Mouse (Mus musculus) MEL (cell line): Measurements from ENCODE around the gene Asnsd1. TPM values are rescaled to one million over a fixed set of nuclear protein-coding genes. Genes with fewer than 3 reads are reported as not detected.

Experiments
- DNase-seq: peaks from one replicate; pipeline ENCODE4 v3.0.0; 2011; ENCODE audit warnings: low read depth, low spot score
- H3K27ac ChIP-seq: 2 replicates; pipeline ENCODE4 v1.5.1; 2012; ENCODE audit warnings: low read depth, mild to moderate bottlenecking, control low read depth, low read length, moderate library complexity; ENCODE audit not compliant: control insufficient read depth
- H3K27me3 ChIP-seq, 2 experiments: fragments of 150-350 bp in 1 of 2; sonication (generic) in 1 of 2; 2 replicates each; pipeline ENCODE4 v1.6.1; 2012; ENCODE audit warnings: low read length in 2 of 2, mild to moderate bottlenecking in 2 of 2, improper control_type of control experiment in 1 of 2, moderate library complexity in 1 of 2; ENCODE audit not compliant: insufficient read depth in 2 of 2, control insufficient read depth in 1 of 2
- H3K36me3 ChIP-seq, 2 experiments: 2 replicates each; pipeline ENCODE4 v1.6.1; 2012 to 2014; ENCODE audit warnings: low read length in 2 of 2, improper control_type of control experiment in 1 of 2, inconsistent platforms in 1 of 2, mild to moderate bottlenecking in 1 of 2; ENCODE audit not compliant: insufficient read depth in 2 of 2, control insufficient read depth in 1 of 2
- H3K4me1 ChIP-seq, 2 experiments: fragments of 150-350 bp in 1 of 2; sonication (generic) in 1 of 2; 2 replicates each; pipeline ENCODE4 v1.6.1; 2012; ENCODE audit warnings: low read length in 2 of 2, improper control_type of control experiment in 1 of 2, mild to moderate bottlenecking in 1 of 2; ENCODE audit not compliant: insufficient read depth in 2 of 2, control insufficient read depth in 1 of 2
- H3K4me3 ChIP-seq, 2 experiments: fragments of 150-350 bp in 1 of 2; sonication (generic) in 1 of 2; 2 replicates each; pipeline ENCODE4 v1.5.1; 2012; ENCODE audit warnings: low read depth in 2 of 2, low read length in 2 of 2, mild to moderate bottlenecking in 2 of 2, moderate library complexity in 2 of 2, control low read depth in 1 of 2, improper control_type of control experiment in 1 of 2; ENCODE audit not compliant: control insufficient read depth in 1 of 2, insufficient read depth in 1 of 2
- H3K79me2 ChIP-seq: 2 replicates; pipeline ENCODE4 v1.6.1; 2012; ENCODE audit warnings: mild to moderate bottlenecking, low read length, moderate library complexity; ENCODE audit not compliant: control insufficient read depth, poor library complexity, insufficient read depth
- H3K9ac ChIP-seq: 2 replicates; pipeline ENCODE4 v1.6.1; 2012; ENCODE audit warnings: low read depth, mild to moderate bottlenecking, control low read depth, low read length, moderate library complexity; ENCODE audit not compliant: control insufficient read depth, poor library complexity, severe bottlenecking
- H3K9me3 ChIP-seq: fragments of 150-350 bp; sonication (generic); replicated peaks from 2 replicates; pipeline ENCODE4 v1.6.1; 2012; ENCODE audit warnings: mild to moderate bottlenecking, low read length, improper control_type of control experiment, moderate library complexity; ENCODE audit not compliant: insufficient read depth
- BHLHE40 ChIP-seq: IDR thresholded peaks from 2 replicates; pipeline ENCODE4 v1.6.1; 2012; ENCODE audit warnings: low read depth, mild to moderate bottlenecking, inconsistent platforms, low read length, improper control_type of control experiment, borderline replicate concordance
- CHD1 ChIP-seq: IDR thresholded peaks from 2 replicates; pipeline ENCODE4 v1.6.1; 2012; ENCODE audit warnings: low read depth, mild to moderate bottlenecking, inconsistent platforms, low read length, improper control_type of control experiment
- CHD2 ChIP-seq: IDR thresholded peaks from 2 replicates; pipeline ENCODE4 v1.6.1; 2011; ENCODE audit warnings: low read length, improper control_type of control experiment
- CTCF ChIP-seq, 3 experiments: IDR thresholded peaks in 2 of 3; conservative IDR thresholded peaks in 1 of 3; 2 replicates each; pipeline ENCODE4 v1.5.1; 2011 to 2012; ENCODE audit warnings: low read length in 3 of 3, low read depth in 2 of 3, mild to moderate bottlenecking in 2 of 3, improper control_type of control experiment in 1 of 3, inconsistent platforms in 1 of 3, mixed read lengths in 1 of 3, moderate library complexity in 1 of 3; ENCODE audit not compliant: control insufficient read depth in 1 of 3, insufficient read depth in 1 of 3, poor library complexity in 1 of 3, severe bottlenecking in 1 of 3
- E2F4 ChIP-seq: IDR thresholded peaks from 2 replicates; pipeline ENCODE4 v1.6.1; 2011; ENCODE audit warnings: low read depth, low read length, improper control_type of control experiment, borderline replicate concordance
- GABPA ChIP-seq: IDR thresholded peaks from 2 replicates; pipeline ENCODE4 v1.6.1; 2012; ENCODE audit warnings: low read depth, mild to moderate bottlenecking, inconsistent platforms, low read length, improper control_type of control experiment, moderate library complexity
- GATA1 ChIP-seq: IDR thresholded peaks from 2 replicates; pipeline ENCODE4 v1.6.1; 2011; ENCODE audit warnings: low read depth, low read length, improper control_type of control experiment
- JUND ChIP-seq: IDR thresholded peaks from 2 replicates; pipeline ENCODE4 v1.6.1; 2011; ENCODE audit warnings: low read depth, mild to moderate bottlenecking, improper control_type of control experiment, low read length
- MAZ ChIP-seq: IDR thresholded peaks from 2 replicates; pipeline ENCODE4 v1.6.1; 2012; ENCODE audit warnings: low read depth, mild to moderate bottlenecking, inconsistent platforms, low read length, improper control_type of control experiment
- MEF2A ChIP-seq: IDR thresholded peaks from 2 replicates; pipeline ENCODE4 v1.6.1; 2014; ENCODE audit warnings: low read depth, mild to moderate bottlenecking, inconsistent platforms, low read length, improper control_type of control experiment; ENCODE audit not compliant: poor library complexity, insufficient replicate concordance, severe bottlenecking; ENCODE audit errors: extremely low read depth
- MYB ChIP-seq: IDR thresholded peaks from 2 replicates; pipeline ENCODE4 v1.6.1; 2011; ENCODE audit warnings: mild to moderate bottlenecking, low read depth, low read length, improper control_type of control experiment
- POLR2A ChIP-seq, 2 experiments: IDR thresholded peaks; 2 replicates each; pipeline ENCODE4 v1.6.1; 2011 to 2012; ENCODE audit warnings: low read length in 2 of 2, mild to moderate bottlenecking in 2 of 2, control low read depth in 1 of 2, improper control_type of control experiment in 1 of 2, low read depth in 1 of 2, moderate library complexity in 1 of 2; ENCODE audit not compliant: control insufficient read depth in 1 of 2, insufficient read depth in 1 of 2, poor library complexity in 1 of 2
- POLR2AphosphoS5 ChIP-seq: IDR thresholded peaks from 2 replicates; pipeline ENCODE4 v1.6.1; 2012; ENCODE audit warnings: low read depth, borderline replicate concordance, mild to moderate bottlenecking, inconsistent platforms, low read length, moderate library complexity, mixed read lengths
- RAD21 ChIP-seq: IDR thresholded peaks from 2 replicates; pipeline ENCODE4 v1.6.1; 2011; ENCODE audit warnings: mild to moderate bottlenecking, low read depth, low read length, improper control_type of control experiment
- RCOR1 ChIP-seq: IDR thresholded peaks from 2 replicates; pipeline ENCODE4 v1.6.1; 2012; ENCODE audit warnings: low read depth, mild to moderate bottlenecking, inconsistent platforms, low read length, improper control_type of control experiment
- SIN3A ChIP-seq: IDR thresholded peaks from 2 replicates; pipeline ENCODE4 v1.6.1; 2012; ENCODE audit warnings: low read length, improper control_type of control experiment, inconsistent platforms
- TAL1 ChIP-seq: IDR thresholded peaks from 2 replicates; pipeline ENCODE4 v1.6.1; 2012; ENCODE audit warnings: mild to moderate bottlenecking, inconsistent platforms, low read length, moderate library complexity, mixed read lengths
- UBTF ChIP-seq: IDR thresholded peaks from 2 replicates; pipeline ENCODE4 v1.6.1; 2012; ENCODE audit warnings: low read depth, mild to moderate bottlenecking, inconsistent platforms, low read length, improper control_type of control experiment, moderate library complexity, borderline replicate concordance; ENCODE audit not compliant: insufficient read depth
- ZC3H11A ChIP-seq: IDR thresholded peaks from 2 replicates; pipeline ENCODE4 v1.6.1; 2012; ENCODE audit warnings: low read depth, mild to moderate bottlenecking, inconsistent platforms, low read length, improper control_type of control experiment
- ZMIZ1 ChIP-seq: IDR thresholded peaks from 2 replicates; pipeline ENCODE4 v1.6.1; 2012; ENCODE audit warnings: low read depth, mild to moderate bottlenecking, inconsistent platforms, low read length, improper control_type of control experiment, moderate library complexity
- ZNF384 ChIP-seq: IDR thresholded peaks from 2 replicates; pipeline ENCODE4 v1.6.1; 2012; ENCODE audit warnings: low read depth, mild to moderate bottlenecking, inconsistent platforms, low read length, improper control_type of control experiment
- polyA plus RNA-seq, 2 experiments: library from polyadenylated mRNA; stranded (reverse) in 1 of 2; unstranded in 1 of 2; fragments of >175 nt in 1 of 2; fragments of >200 nt in 1 of 2; gene quantifications; 2 replicates each; pipeline versions ENCODE4 v1.2.1 to v1.2.4; 2012; ENCODE audit warnings: low replicate concordance in 2 of 2, low read depth in 1 of 2; ENCODE audit not compliant: insufficient read length in 2 of 2, insufficient read depth in 1 of 2, missing spikeins in 1 of 2
- total RNA-seq: library from RNA; depleted of rRNA; stranded (reverse); fragments of 300-350 nt; gene quantifications from 2 replicates; pipeline ENCODE4 v1.2.3, GENCODE M21; 2012

The Asnsd1 gene
- total and polyA plus RNA-seq, 3 experiments: 62.2 to 79.7 TPM; not detected in 1

GRCm38 (mm10) chr1:53324277-53324676 is 28.3 kb downstream of the Asnsd1 start (continued):
- TF ChIP-seq MYB: no peak
- no peak for TF ChIP-seq POLR2A (IDR thresholded peaks at IDR 0.05; ENCODE audit: control insufficient read depth in 1 of 2, insufficient read depth in 1 of 2, low read depth in 1 of 2, low read length in 2 of 2, poor library complexity in 1 of 2)
- no peak for TF ChIP-seq JUND

- Histone ChIP-seq H3K79me2 (no peaks in the 10 kb centered on the region), H3K27ac (no peak overlapping the region), H3K36me3 (peaks cover 0 to 11% of the 10 kb centered on the region in 2 experiments), H3K4me3 (no peak overlapping the region), H3K9ac (no peak overlapping the region), H3K9me3 (no peaks in the 10 kb centered on the region), H3K4me1 (peaks cover 2 to 27% of the 10 kb centered on the region in 2 experiments; a peak in 2 of 4 replicates), H3K27me3 (no peaks in the 10 kb centered on the region)
- DNase-seq: no peak
- no peak for TF ChIP-seq ZC3H11A
- TF ChIP-seq CHD1: no peak
- TF ChIP-seq RCOR1: no peak
- no peak for TF ChIP-seq CHD2
- TF ChIP-seq MAZ: no peak
- TF ChIP-seq MEF2A: no peak
- no peak for TF ChIP-seq E2F4
- no peak for TF ChIP-seq ZNF384
- TF ChIP-seq SIN3A: no peak
- no peak for TF ChIP-seq UBTF
- no peak for TF ChIP-seq BHLHE40
- no peak for TF ChIP-seq ZMIZ1
- no peak for TF ChIP-seq TAL1
- no peak for TF ChIP-seq POLR2A (IDR thresholded peaks at IDR 0.05; ENCODE audit: control insufficient read depth in 1 of 2, insufficient read depth in 1 of 2, low read depth in 1 of 2, low read length in 2 of 2, poor library complexity in 1 of 2)
- no peak for TF ChIP-seq JUND
- no peak for TF ChIP-seq GABPA
- TF ChIP-seq RAD21: no peak
- TF ChIP-seq CTCF (IDR thresholded peaks at IDR 0.05 in 2 of 3, conservative IDR thresholded peaks at IDR 0.05 in 1 of 3; ENCODE audit: control insufficient read depth in 1 of 3, insufficient read depth in 1 of 3, low read depth in 2 of 3, low read length in 3 of 3, poor library complexity in 1 of 3, severe bottlenecking in 1 of 3): no peak
- TF ChIP-seq GATA1: no peak
- no peak for TF ChIP-seq POLR2AphosphoS5
Measured at GRCm38 (mm10) chr1:53323254-53323653, 29.3 kb downstream of the Asnsd1 start.
